Mouse (Mus musculus) bone marrow macrophage, adult 2 months (primary cell): Measurements from ENCODE around the gene Gramd1a.

Experiments
- CTCF ChIP-seq: IDR thresholded peaks from 2 replicates; pipeline ENCODE4 v1.5.1; 2012; ENCODE audit warnings: low read depth, mild to moderate bottlenecking, low read length, moderate library complexity
- POLR2A ChIP-seq: IDR thresholded peaks from 2 replicates; pipeline ENCODE4 v1.6.1; 2012; ENCODE audit warnings: mild to moderate bottlenecking, low read depth, low read length, borderline replicate concordance

- TF ChIP-seq POLR2A: no peak
- TF ChIP-seq CTCF: no peak
Measured at GRCm38 (mm10) chr7:31122641-31123631, 32.8 kb downstream of the Gramd1a start.
